Mouse (Mus musculus) ES-E14 (cell line): ENCODE data around the gene Iqgap3.

Experiments used
- HCFC1 ChIP-seq: IDR thresholded peaks from 2 replicates; pipeline ENCODE4 v1.6.1; 2012; ENCODE audit warnings: low read length, inconsistent platforms, borderline replicate concordance; ENCODE audit not compliant: insufficient read depth
- MAFK ChIP-seq: IDR thresholded peaks from 2 replicates; pipeline ENCODE4 v1.6.1; 2014; ENCODE audit warnings: mild to moderate bottlenecking, low read depth, low read length, inconsistent platforms; ENCODE audit not compliant: insufficient read depth
- ZC3H11A ChIP-seq: IDR thresholded peaks from 2 replicates; pipeline ENCODE4 v1.6.1; 2012; ENCODE audit warnings: low read depth, mild to moderate bottlenecking, inconsistent platforms, low read length, borderline replicate concordance
- ZNF384 ChIP-seq: IDR thresholded peaks from 2 replicates; pipeline ENCODE4 v1.6.1; 2012; ENCODE audit warnings: low read depth, low read length, inconsistent platforms

GRCm38 (mm10) chr3:88137821-88138220, 56.0 kb downstream of the Iqgap3 start:
- TF ChIP-seq HCFC1 (no peak), MAFK (no peak), ZC3H11A (no peak), ZNF384 (no peak)
